ENCODE assay signal across 8 mouse cellular contexts in genomic region chr5:122422071-122422964, GRCm38 (mm10). TPM values are rescaled to one million over a fixed set of nuclear protein-coding genes. Genes with fewer than 3 reads are reported as not detected.
DNase-seq lines count a peak whose midpoint lies in the region; ATAC-seq lines count a peak whose summit lies in the region.

No protein-coding gene starts in this region.

- H3K4me1 ChIP-seq in heart, embryonic 13.5 days = peaks cover 22% of the 10 kb centered on the region
- H3K4me1 ChIP-seq in liver, embryonic 12.5 days = peaks cover 34% of the 10 kb centered on the region
- peaks cover 13% of the 10 kb centered on the region for H3K4me1 ChIP-seq in stomach, embryonic 15.5 days

- ATAC-seq in erythroid progenitor cell, adult 5-6 weeks (replicated peaks; ENCODE audit: low FRiP score, poor library complexity, severe bottlenecking) = peak; percentile 95
- peak; percentile 82 for ATAC-seq in heart, embryonic 13.5 days (ENCODE audit: extremely low read depth, insufficient number of reproducible peaks, low FRiP score, low TSS enrichment)
- ATAC-seq in liver, embryonic 12.5 days = peak; percentile 81
- peak; percentile 87 for ATAC-seq in stomach, embryonic 15.5 days (ENCODE audit: insufficient read depth, low FRiP score, low read depth)

- peaks cover 12% of the 10 kb centered on the region for H3K36me3 ChIP-seq in heart, embryonic 13.5 days
- H3K36me3 ChIP-seq in liver, embryonic 12.5 days = peaks cover 10% of the 10 kb centered on the region
- no peaks in the 10 kb centered on the region for H3K36me3 ChIP-seq in stomach, embryonic 15.5 days

- no peaks in the 10 kb centered on the region for H3K9me3 ChIP-seq in heart, embryonic 13.5 days
- H3K9me3 ChIP-seq in liver, embryonic 12.5 days (replicated peaks) = no peaks in the 10 kb centered on the region
- no peaks in the 10 kb centered on the region for H3K9me3 ChIP-seq in stomach, embryonic 15.5 days

- DNase-seq in CD4-positive helper T cell, adult 2 months (ENCODE audit: low read depth, low spot score) = peak; percentile 90
- peak; percentile 80 for DNase-seq in brain, embryonic 18.5 days (ENCODE audit: low read depth, low spot score)
- DNase-seq in kidney, postnatal 10 days = peak; percentile 94
- peak; percentile 84 to 88 for DNase-seq in natural killer cell, adult 2 months (ENCODE audit: low spot score in 2 of 2)

- peak overlapping the region; percentile 99 for H3K4me3 ChIP-seq in heart, embryonic 13.5 days
- peak overlapping the region; percentile 94 for H3K4me3 ChIP-seq in liver, embryonic 12.5 days
- H3K4me3 ChIP-seq in stomach, embryonic 15.5 days (replicated peaks) = peak overlapping the region; percentile 99

- H3K4me2 ChIP-seq in heart, embryonic 13.5 days = peak overlapping the region; percentile 92
- H3K4me2 ChIP-seq in liver, embryonic 12.5 days = peak overlapping the region; percentile 85
- peak overlapping the region; percentile 96 for H3K4me2 ChIP-seq in stomach, embryonic 15.5 days

- peak overlapping the region; percentile 97 for H3K9ac ChIP-seq in heart, embryonic 13.5 days
- peak overlapping the region; percentile 89 for H3K9ac ChIP-seq in liver, embryonic 12.5 days
- peak overlapping the region; percentile 87 for H3K9ac ChIP-seq in stomach, embryonic 15.5 days

- H3K27me3 ChIP-seq in heart, embryonic 13.5 days (replicated peaks) = no peaks in the 10 kb centered on the region
- no peaks in the 10 kb centered on the region for H3K27me3 ChIP-seq in liver, embryonic 12.5 days (replicated peaks)
- no peaks in the 10 kb centered on the region for H3K27me3 ChIP-seq in stomach, embryonic 15.5 days (replicated peaks)

- H3K27ac ChIP-seq in heart, embryonic 13.5 days (replicated peaks) = peak overlapping the region; percentile 85
- peak overlapping the region; percentile 77 for H3K27ac ChIP-seq in liver, embryonic 12.5 days
- H3K27ac ChIP-seq in stomach, embryonic 15.5 days = peak overlapping the region; percentile 92

- under 1% methylated on average over 73 of the region's 73 CpGs for WGBS in heart, embryonic 13.5 days
- 2% methylated on average over 73 of the region's 73 CpGs for WGBS in liver, embryonic 12.5 days (ENCODE audit: insufficient replicate concordance)
- under 1% methylated on average over 73 of the region's 73 CpGs for WGBS in stomach, embryonic 15.5 days

RNA-seq across cellular contexts. Expression of gene Anapc7, which starts 0.8 kb away (rescaled TPM):
- 14.1 and 26.4 TPM in 2 replicates for total RNA-seq in erythroid progenitor cell, adult 5-6 weeks (2015; ENCODE audit: low replicate concordance)
- total RNA-seq in erythroid progenitor cell, adult 5-6 weeks (2017; ENCODE audit: low replicate concordance) = 22.3 and 34.3 TPM in 2 replicates
- polyA plus RNA-seq in heart, embryonic 13.5 days (2015; fragmentation: Nextera tagmentation; extraction: Ambion mirVana) = 35.5 and 36.4 TPM in 2 replicates
- polyA plus RNA-seq in liver, embryonic 12.5 days (2016; fragmentation: Nextera tagmentation; extraction: Ambion mirVana) = 23.3 and 23.9 TPM in 2 replicates
- polyA plus RNA-seq in stomach, embryonic 15.5 days (2015; fragmentation: Nextera tagmentation; extraction: Ambion mirVana) = 37.7 and 41.1 TPM in 2 replicates

RNA-seq across cellular contexts. Expression of gene Arpc3, which starts 30.6 kb away (rescaled TPM):
- 115 and 159 TPM in 2 replicates for total RNA-seq in erythroid progenitor cell, adult 5-6 weeks (2015; ENCODE audit: low replicate concordance)
- total RNA-seq in erythroid progenitor cell, adult 5-6 weeks (2017; ENCODE audit: low replicate concordance) = 270 and 286 TPM in 2 replicates
- 99.1 and 114 TPM in 2 replicates for polyA plus RNA-seq in heart, embryonic 13.5 days (2015; fragmentation: Nextera tagmentation; extraction: Ambion mirVana)
- 101 and 103 TPM in 2 replicates for polyA plus RNA-seq in liver, embryonic 12.5 days (2016; fragmentation: Nextera tagmentation; extraction: Ambion mirVana)
- polyA plus RNA-seq in stomach, embryonic 15.5 days (2015; fragmentation: Nextera tagmentation; extraction: Ambion mirVana) = 142 and 148 TPM in 2 replicates

RNA-seq across cellular contexts. Expression of gene Fam216a, which starts 50.2 kb away (rescaled TPM):
- total RNA-seq in erythroid progenitor cell, adult 5-6 weeks (2015; ENCODE audit: low replicate concordance) = 10.8 and 20.1 TPM in 2 replicates
- total RNA-seq in erythroid progenitor cell, adult 5-6 weeks (2017; ENCODE audit: low replicate concordance) = 10.4 and 19.4 TPM in 2 replicates
- 55.5 and 56.8 TPM in 2 replicates for polyA plus RNA-seq in heart, embryonic 13.5 days (2015; fragmentation: Nextera tagmentation; extraction: Ambion mirVana)
- 29.6 and 31.6 TPM in 2 replicates for polyA plus RNA-seq in liver, embryonic 12.5 days (2016; fragmentation: Nextera tagmentation; extraction: Ambion mirVana)
- polyA plus RNA-seq in stomach, embryonic 15.5 days (2015; fragmentation: Nextera tagmentation; extraction: Ambion mirVana) = 54.7 and 59.1 TPM in 2 replicates

RNA-seq across cellular contexts. Expression of gene Gpn3, which starts 50.6 kb away (rescaled TPM):
- 30.2 and 39.6 TPM in 2 replicates for total RNA-seq in erythroid progenitor cell, adult 5-6 weeks (2015; ENCODE audit: low replicate concordance)
- total RNA-seq in erythroid progenitor cell, adult 5-6 weeks (2017; ENCODE audit: low replicate concordance) = 15.2 and 16.8 TPM in 2 replicates
- polyA plus RNA-seq in heart, embryonic 13.5 days (2015; fragmentation: Nextera tagmentation; extraction: Ambion mirVana) = 54.4 and 59.9 TPM in 2 replicates
- 80.3 and 85.1 TPM in 2 replicates for polyA plus RNA-seq in liver, embryonic 12.5 days (2016; fragmentation: Nextera tagmentation; extraction: Ambion mirVana)
- polyA plus RNA-seq in stomach, embryonic 15.5 days (2015; fragmentation: Nextera tagmentation; extraction: Ambion mirVana) = 63.2 and 69.5 TPM in 2 replicates

Comparison
In these comparisons a context has a peak if more than half of its experiments do, and no peak if none do; other contexts are left out.
1. Peak in every context shown above with its lines: DNase-seq, ATAC-seq, H3K4me3 ChIP-seq and H3K27ac ChIP-seq.